Mouse (Mus musculus) common myeloid progenitor, adult 5-6 weeks (primary cell): ENCODE measurements around the gene Dst. TPM values are rescaled to one million over a fixed set of nuclear protein-coding genes. Genes with fewer than 3 reads are reported as not detected.

ENCODE experiments used
- ATAC-seq: replicated peaks from 2 replicates; pipeline ENCODE4 v1.8.0; 2016; ENCODE audit warnings: low read depth, mild to moderate bottlenecking, moderate TSS enrichment, inconsistent platforms; ENCODE audit not compliant: poor library complexity, severe bottlenecking
- total RNA-seq: library from RNA; stranded (forward); fragments of 200-1000, 187-1606 nt; gene quantifications from 2 replicates; pipeline ENCODE4 v1.2.3, GENCODE M21; 2017

The Dst gene
- total RNA-seq, 1 experiment from 2014 or later, result 8.4 TPM

DNA sequence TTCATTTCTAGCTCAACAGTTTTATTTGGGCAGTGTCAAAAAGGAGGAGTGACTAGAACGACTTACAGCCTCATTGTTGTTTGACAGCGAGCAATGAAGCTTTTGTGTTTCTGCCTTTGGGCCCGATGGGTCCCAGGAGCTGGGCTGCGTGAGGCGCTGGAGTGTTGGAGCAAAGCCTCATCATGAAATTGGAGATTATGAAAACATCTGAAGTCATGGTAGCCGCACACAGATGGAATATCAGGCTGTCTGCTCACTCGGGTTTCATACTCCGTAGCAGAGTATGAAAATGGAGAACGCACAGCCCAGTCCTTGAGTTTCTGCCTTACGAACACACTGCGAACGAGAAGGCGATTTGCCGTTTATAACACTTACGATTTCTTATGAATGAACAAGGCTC, 108.8 kb downstream of the Dst start:
- no peak for ATAC-seq

- no peak for ATAC-seq
These were observed 109.3 kb downstream of the Dst start for GRCm38 (mm10) chr1:34017323-34017722.

- ATAC-seq, result no peak
These were observed 112.6 kb downstream of the Dst start for GRCm38 (mm10) chr1:34020599-34020998.

GRCm38 (mm10) chr1:34021574-34021973, 113.5 kb downstream of the Dst start:
- no peak for ATAC-seq

- no peak for ATAC-seq
These were observed 115.1 kb downstream of the Dst start for GRCm38 (mm10) chr1:34023154-34023553.

DNA sequence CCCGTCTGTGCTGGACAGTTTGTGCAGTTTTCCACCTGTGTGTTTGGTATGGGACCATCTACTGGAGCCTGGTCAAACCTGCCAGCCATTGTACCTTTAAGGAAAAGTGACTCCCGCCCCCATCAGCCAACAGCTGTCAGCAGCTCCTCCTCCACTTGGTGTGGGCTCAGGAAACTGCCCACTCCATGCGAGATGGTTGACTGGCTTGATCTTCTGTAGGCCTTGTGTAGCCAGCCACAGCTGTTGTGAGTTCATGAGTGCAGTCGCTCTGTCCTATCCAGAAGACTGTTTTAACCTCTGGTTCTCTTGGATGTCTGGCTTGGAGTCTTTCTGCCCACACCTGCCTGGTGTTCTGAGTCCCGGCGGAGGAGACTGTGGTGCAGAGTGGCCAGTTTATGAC, 117.9 kb downstream of the Dst start:
- ATAC-seq, result no peak

DNA sequence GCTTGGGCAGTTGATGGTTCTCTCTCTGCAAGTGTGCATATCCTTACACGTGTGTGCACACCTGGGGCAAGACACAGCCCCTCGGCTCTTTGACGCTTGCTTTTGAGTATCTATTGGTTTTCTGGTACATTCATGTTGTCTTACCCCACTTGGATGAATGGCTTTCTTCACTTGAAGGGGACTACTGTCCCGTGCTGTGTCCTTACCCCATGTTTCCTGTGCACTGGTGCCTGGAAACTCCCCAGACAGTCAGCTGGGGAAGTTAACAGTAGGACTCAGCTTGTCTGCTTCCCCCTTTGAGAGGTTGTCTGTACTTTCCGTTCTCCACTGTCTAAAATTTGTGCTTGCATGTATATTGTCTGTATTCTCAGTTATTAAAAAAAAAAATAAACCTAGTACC, 120.7 kb downstream of the Dst start:
- ATAC-seq, result peak; percentile 66; the same call in 1 of the 2 replicates

- no peak for ATAC-seq
These were observed 122.5 kb downstream of the Dst start for GRCm38 (mm10) chr1:34030330-34031021.

DNA sequence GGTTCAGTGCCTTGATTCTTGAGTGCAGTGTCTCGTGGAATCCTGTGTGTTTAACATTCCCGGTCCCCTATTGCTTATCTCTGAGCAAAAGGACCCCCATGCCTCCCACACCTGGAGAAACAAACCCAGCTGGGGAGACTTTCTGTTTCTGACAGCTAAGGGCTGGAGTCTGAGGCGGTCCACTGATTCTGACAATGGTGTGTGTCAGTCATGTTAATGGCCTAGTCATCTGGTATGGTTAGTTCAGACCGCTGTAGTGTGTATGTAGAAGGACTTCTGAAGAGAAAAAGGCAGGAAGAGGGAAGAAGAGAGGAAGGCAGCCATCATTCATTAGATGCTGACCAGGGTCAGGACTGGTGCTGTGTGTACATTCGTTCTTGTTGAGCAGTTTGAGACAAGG, 125.0 kb downstream of the Dst start:
- ATAC-seq, result no peak

DNA sequence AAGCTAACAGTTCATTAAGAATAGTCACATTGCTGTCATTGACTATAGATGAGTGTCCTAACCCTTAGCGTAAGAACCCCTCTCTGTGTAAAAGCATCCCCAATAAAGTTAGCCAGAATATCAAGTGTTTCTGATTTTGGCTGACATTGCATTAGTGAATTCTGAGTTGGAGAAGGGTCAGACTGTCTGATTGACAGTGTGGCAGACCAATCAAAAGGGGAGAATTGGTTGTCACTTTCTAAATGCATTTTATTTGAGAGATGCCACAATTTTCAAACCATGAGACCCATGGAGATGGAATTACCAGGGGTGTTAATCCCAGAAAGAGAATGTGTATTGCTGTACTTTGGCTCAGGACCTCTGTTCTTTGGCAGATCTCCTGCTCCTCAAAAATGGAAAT, 125.5 kb downstream of the Dst start:
- ATAC-seq, result no peak

- ATAC-seq, result no peak
These were observed 125.9 kb downstream of the Dst start for GRCm38 (mm10) chr1:34033958-34034357.

GRCm38 (mm10) chr1:34036111-34036510, 128.1 kb downstream of the Dst start:
- ATAC-seq, result no peak

DNA sequence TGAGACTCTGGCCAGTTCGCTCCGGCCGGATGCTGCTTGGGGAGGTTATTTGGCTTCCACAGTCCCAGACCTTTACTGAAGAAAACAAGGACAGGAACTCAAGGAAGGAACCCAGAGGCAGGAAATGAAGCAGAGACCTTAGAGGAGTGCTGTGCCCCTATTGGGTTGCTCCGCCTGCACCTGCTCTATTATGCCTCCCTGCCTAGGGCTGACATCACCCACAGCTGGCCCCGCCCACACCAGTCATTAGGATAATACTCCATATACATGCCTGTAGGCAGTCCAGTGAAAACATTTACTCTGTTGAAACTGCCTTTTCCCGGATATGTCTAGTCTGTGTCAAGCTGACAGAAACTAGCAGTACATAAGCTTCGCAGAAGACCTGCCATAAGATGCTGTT, 130.5 kb downstream of the Dst start:
- ATAC-seq, result no peak

GRCm38 (mm10) chr1:34040049-34040448, 132.0 kb downstream of the Dst start:
- ATAC-seq, result no peak

DNA sequence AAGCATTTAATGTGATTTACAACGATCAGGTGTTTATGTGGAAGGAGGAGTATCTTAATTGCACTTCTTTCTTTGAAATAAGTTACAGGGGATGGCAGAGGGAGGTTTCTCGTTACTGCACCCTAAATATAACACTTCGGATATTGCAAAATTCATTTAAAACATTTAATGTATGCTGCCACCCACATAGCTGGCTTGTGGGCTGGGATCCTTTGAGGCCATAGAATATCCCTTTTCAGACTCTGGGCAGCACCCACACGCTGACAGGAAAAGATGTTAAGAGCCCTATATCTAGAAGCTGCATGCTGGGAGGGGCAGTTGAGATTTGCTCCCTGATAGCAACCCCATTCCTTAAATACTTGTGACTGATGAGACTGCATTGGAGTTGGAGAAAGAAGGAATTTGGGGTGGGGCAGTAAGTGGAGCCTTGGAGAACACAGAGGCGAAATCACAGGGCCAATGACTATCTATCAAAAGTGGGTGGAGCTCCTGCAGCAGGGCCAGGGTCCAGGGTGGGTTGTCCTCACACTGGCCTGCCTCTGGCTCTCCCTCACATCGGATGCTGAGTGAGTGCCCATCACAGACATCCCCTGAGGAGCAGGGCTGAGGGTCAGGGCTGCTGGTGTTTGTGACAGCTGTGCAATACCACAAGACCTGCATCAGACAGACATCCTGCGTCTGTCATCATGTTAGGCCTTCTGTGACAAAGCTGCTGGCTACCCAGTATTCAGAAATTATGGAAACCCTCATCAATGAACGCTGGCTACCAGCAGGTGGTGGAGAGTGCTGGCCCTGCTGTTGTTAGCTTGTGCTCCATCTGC, 133.1 kb downstream of the Dst start:
- ATAC-seq, result no peak

DNA sequence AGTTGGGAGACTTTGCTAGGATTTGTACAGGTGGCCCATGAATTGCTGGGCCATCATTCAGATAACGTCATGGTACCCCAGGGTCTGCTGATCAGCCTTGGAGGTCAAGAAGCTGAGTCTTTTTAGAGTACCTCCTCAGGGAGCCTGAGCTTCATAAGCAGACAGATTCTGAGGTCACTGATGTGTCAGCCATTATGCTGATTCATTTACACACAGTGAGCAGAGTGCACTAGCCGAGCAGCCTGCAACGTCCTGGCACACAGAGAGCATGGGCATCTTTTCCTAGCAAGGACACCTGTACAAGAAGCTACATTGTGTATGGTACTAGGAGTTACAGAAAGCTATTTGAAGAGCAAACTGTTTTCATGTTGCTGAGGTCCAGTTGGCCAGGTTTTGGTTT, 134.3 kb downstream of the Dst start:
- ATAC-seq, result no peak

DNA sequence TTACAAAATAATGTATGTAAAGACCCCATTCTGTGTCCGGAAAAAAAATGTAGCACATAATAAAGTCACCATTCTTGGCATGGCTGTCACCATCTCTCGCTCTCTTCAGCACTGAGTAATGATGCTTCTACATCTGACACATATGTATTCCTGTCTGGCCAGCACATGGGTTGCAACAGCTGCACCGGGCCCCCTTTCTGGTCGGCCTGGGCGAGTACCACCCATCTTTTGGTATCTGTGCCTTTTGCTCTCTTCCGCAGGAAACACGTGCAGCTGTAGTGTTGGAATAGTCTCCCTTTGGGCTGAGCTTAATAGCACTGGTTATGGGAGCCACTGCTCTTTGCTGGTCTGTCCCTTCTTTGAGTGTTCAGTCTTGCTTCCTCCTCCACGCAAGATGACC, 135.3 kb downstream of the Dst start:
- ATAC-seq, result no peak

DNA sequence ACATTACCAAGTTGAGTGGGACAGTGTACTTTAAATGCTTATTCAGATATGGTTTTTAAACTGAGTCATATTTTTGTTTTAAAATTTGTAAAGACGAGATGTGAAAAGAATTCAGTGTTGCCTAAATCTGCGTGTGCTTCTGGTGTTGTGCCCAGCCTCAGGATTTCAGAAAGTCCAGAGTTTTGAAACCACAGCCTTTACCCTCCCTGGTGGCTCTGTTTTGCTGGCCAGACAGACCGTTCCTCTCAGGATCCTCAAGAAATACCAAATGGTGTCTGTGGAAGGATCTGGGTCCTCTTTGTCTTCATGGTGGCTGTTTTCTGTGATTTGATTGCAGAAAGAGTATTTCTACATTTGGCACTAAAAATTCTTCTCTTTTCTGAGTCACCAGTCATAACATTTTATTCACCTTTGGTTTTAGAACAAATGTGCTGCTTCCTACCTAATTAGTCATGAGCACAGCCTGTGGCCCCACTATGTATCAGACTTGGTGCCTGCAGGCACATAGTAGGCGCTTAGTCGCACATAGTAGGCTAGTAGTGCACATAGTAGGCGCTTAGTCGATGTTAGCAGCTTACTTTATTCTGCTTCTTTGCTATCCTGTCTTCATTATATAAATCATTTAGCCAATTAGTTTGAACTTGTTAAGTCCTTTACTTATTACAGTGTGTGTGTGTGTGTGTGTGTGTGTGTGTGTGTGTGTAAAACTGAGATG, 136.0 kb downstream of the Dst start:
- no peak for ATAC-seq

- ATAC-seq, result no peak
These were observed 136.7 kb downstream of the Dst start for GRCm38 (mm10) chr1:34044675-34045074.

DNA sequence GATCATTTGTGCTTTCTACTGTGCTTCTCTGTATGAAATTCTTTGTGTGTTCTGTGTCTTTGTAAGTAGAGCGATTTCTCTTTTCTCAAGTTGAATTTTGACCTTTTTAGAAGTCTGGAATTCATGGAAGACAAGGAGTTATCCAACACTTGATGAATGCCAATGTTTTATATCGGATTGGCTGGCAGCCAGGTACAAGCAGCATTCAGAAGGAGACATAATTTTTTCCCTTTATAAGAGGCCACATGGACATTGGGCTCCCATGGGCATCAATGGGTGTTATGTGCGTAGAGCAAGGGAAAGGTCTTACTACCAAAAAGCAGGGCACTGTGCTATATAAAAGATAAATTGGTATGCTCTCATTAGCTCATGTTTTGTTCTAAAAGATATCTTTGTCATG, 139.3 kb downstream of the Dst start:
- no peak for ATAC-seq

DNA sequence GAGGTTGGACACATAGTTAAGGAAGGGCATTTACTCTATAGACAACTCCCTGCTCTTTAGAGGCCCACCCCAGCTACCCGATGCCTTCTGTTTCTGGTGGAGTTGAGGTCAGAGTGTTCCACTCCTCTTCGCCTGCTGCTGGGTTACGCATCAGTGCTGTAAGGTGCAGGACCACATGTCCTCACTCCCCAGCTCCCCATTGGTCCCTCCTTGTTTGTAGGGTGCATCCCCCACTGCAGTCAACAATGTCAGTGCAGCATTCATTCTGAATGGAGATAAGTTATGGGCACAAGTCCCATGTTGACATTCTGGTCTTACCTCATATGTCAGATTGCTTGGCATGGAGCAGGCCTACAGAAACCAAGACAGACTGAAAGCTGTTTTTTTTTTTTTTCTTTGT, 143.2 kb downstream of the Dst start:
- no peak for ATAC-seq
